Mouse (Mus musculus) liver, embryonic 14.5 days (tissue): ENCODE data around the gene Olfr312.

Source experiments
- CTCF ChIP-seq: IDR thresholded peaks from 2 replicates; pipeline ENCODE4 v1.5.1; 2016; ENCODE audit warnings: antibody characterized with exemption, low read depth, control low read depth
- EP300 ChIP-seq: IDR thresholded peaks from 2 replicates; pipeline ENCODE4 v1.6.1; 2016; ENCODE audit warnings: antibody characterized with exemption, low read depth

DNA sequence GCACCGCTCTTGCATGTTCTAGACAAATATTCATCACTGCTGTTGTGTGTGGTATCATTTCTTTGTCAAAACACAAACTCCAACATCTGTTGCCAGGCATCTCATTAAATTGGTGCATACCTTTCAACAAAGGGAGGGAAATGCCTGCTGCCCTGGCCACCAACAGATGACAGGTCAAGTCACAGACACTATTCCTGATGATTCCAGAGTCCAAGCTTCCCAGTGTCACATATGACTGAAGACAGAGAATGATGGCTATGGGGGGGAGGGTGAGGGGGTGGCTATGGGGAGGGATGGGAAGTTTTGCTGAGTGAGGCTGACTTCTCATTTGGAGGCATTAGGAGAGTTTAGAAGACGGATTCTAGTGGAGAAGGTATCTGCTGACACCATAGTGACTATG is 44.9 kb upstream of the Olfr312 start:
- TF ChIP-seq EP300 (no peak), CTCF (no peak)
